Mouse (Mus musculus) liver, embryonic 16.5 days (tissue): ENCODE results near the gene Faf2. TPM values are rescaled to one million over a fixed set of nuclear protein-coding genes. Genes with fewer than 3 reads are reported as not detected.

ENCODE experiments used
- ATAC-seq: fragments of 200-750 bp; cut with Nextera tagmentation; 2 replicates; pipeline ENCODE4 v1.8.0; 2017; ENCODE audit warnings: low read depth, mild to moderate bottlenecking, moderate number of reproducible peaks, moderate library complexity
- H3K27ac ChIP-seq: fragments of 300-500 bp; sonication (generic); 2 replicates; pipeline ENCODE4 v1.5.1; 2014; ENCODE audit warnings: mild to moderate bottlenecking, low read length
- H3K27me3 ChIP-seq: fragments of 300-500 bp; sonication (generic); 2 replicates; pipeline ENCODE4 v1.6.1; 2014; ENCODE audit warnings: low read depth, low read length, mixed read lengths; ENCODE audit not compliant: control insufficient read depth, insufficient read depth
- H3K36me3 ChIP-seq: fragments of 300-500 bp; sonication (generic); 2 replicates; pipeline ENCODE4 v1.6.1; 2014; ENCODE audit warnings: mild to moderate bottlenecking; ENCODE audit not compliant: control insufficient read depth, insufficient read depth
- H3K4me1 ChIP-seq: fragments of 300-500 bp; sonication (generic); 2 replicates; pipeline ENCODE4 v1.6.1; 2014; ENCODE audit warnings: low read depth, low read length, mixed read lengths; ENCODE audit not compliant: control insufficient read depth
- H3K4me2 ChIP-seq: fragments of 300-500 bp; sonication (generic); 2 replicates; pipeline ENCODE4 v1.6.1; 2014; ENCODE audit warnings: low read depth, low read length, mixed read lengths
- H3K4me3 ChIP-seq: fragments of 300-500 bp; sonication (generic); 2 replicates; pipeline ENCODE4 v1.5.1; 2014; ENCODE audit warnings: low read depth, mild to moderate bottlenecking, low read length
- H3K9ac ChIP-seq: fragments of 300-500 bp; sonication (generic); 2 replicates; pipeline ENCODE4 v1.6.1; 2014; ENCODE audit warnings: low read depth, low read length
- H3K9me3 ChIP-seq: fragments of 300-500 bp; sonication (generic); replicated peaks from 2 replicates; pipeline ENCODE4 v1.6.1; 2016; ENCODE audit warnings: low read length; ENCODE audit not compliant: control insufficient read depth
- WGBS: fragments of 180-500 bp; shearing (Covaris S2); extraction: QIAGEN DNeasy Blood & Tissue Kit; methylation state at CpG from one replicate; pipeline ENCODE4 v1.1.7; 2014; ENCODE audit not compliant: insufficient replicate concordance; 5-methylcytosine and 5-hydroxymethylcytosine counted together
- polyA plus RNA-seq: library from polyadenylated mRNA; unstranded; fragments of >200 nt; fragmentation: Nextera tagmentation; extraction: Ambion mirVana; gene quantifications from 2 replicates; pipeline ENCODE4 v1.2.1, GENCODE M21; 2015

Gene Faf2
- polyA plus RNA-seq, 1 experiment from 2014 or later: 29.9 TPM

GRCm38 (mm10) chr13:54660877-54661276, 39.3 kb downstream of the Faf2 start:
- Histone ChIP-seq H3K4me1 (no peaks in the 10 kb centered on the region), H3K36me3 (peaks cover 28% of the 10 kb centered on the region), H3K9me3 (no peaks in the 10 kb centered on the region), H3K27ac (no peak overlapping the region), H3K27me3 (no peaks in the 10 kb centered on the region), H3K4me3 (no peak overlapping the region), H3K4me2 (no peak overlapping the region), H3K9ac (no peak overlapping the region)
- ATAC-seq: no peak
- WGBS: 74% methylated on average over 5 of the region's 5 CpGs

GRCm38 (mm10) chr13:54661358-54661757, 39.8 kb downstream of the Faf2 start:
- WGBS: 85% methylated on average over 12 of the region's 12 CpGs
- Histone ChIP-seq H3K4me1 (no peaks in the 10 kb centered on the region), H3K36me3 (peaks cover 23% of the 10 kb centered on the region), H3K27ac (no peak overlapping the region), H3K4me3 (no peak overlapping the region), H3K9me3 (no peaks in the 10 kb centered on the region), H3K4me2 (no peak overlapping the region), H3K27me3 (no peaks in the 10 kb centered on the region), H3K9ac (no peak overlapping the region)
- ATAC-seq: no peak

GRCm38 (mm10) chr13:54663999-54664398, 42.4 kb downstream of the Faf2 start:
- no peak for ATAC-seq
- no peaks in the 10 kb centered on the region for H3K27me3 ChIP-seq
- H3K4me1 ChIP-seq: no peaks in the 10 kb centered on the region
- no peak overlapping the region for H3K27ac ChIP-seq
- peaks cover 7% of the 10 kb centered on the region for H3K36me3 ChIP-seq
- no peaks in the 10 kb centered on the region for H3K9me3 ChIP-seq
- WGBS: 77% methylated on average over 4 of the region's 4 CpGs
- H3K9ac ChIP-seq: no peak overlapping the region
- no peak overlapping the region for H3K4me3 ChIP-seq
- H3K4me2 ChIP-seq: no peak overlapping the region

- no peaks in the 10 kb centered on the region for H3K4me1 ChIP-seq
- H3K9me3 ChIP-seq: no peaks in the 10 kb centered on the region
- peaks cover 7% of the 10 kb centered on the region for H3K36me3 ChIP-seq
- H3K27ac ChIP-seq: no peak overlapping the region
- no peak overlapping the region for H3K4me3 ChIP-seq
- WGBS: 78% methylated on average over 1 of the region's 1 CpGs
- H3K27me3 ChIP-seq: no peaks in the 10 kb centered on the region
- no peak for ATAC-seq
- H3K9ac ChIP-seq: no peak overlapping the region
- no peak overlapping the region for H3K4me2 ChIP-seq
Observed at GRCm38 (mm10) chr13:54664509-54664908, 42.9 kb downstream of the Faf2 start.

GRCm38 (mm10) chr13:54665062-54665461, 43.5 kb downstream of the Faf2 start:
- Histone ChIP-seq H3K27ac (no peak overlapping the region), H3K9ac (no peak overlapping the region), H3K4me3 (no peak overlapping the region), H3K9me3 (no peaks in the 10 kb centered on the region), H3K36me3 (peaks cover 7% of the 10 kb centered on the region), H3K4me1 (no peaks in the 10 kb centered on the region), H3K4me2 (no peak overlapping the region), H3K27me3 (no peaks in the 10 kb centered on the region)
- ATAC-seq: no peak
- 76% methylated on average over 7 of the region's 7 CpGs for WGBS

DNA sequence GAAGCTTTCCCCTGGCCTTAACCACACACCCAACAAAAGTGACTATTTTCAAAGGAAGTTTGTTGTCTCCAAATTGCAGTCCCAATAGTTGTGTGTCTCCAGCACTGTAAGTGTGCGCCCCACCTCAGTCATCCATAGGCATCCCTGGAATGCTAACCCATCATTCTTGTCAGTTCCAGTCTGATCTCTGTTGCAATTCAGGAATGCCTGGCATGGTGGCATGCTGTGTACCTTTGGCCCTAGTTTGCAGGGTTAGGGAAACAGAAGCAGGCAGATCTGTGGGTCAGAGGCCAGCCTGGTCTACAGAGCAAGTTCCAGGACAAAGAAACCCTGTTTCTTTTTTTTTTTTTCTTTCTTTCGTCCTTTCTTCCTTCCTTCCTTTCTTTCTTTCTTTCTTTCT, 48.9 kb downstream of the Faf2 start:
- Histone ChIP-seq H3K27me3 (no peaks in the 10 kb centered on the region), H3K36me3 (no peaks in the 10 kb centered on the region), H3K4me3 (no peak overlapping the region), H3K9me3 (no peaks in the 10 kb centered on the region), H3K9ac (no peak overlapping the region), H3K27ac (no peak overlapping the region), H3K4me2 (no peak overlapping the region), H3K4me1 (no peaks in the 10 kb centered on the region)
- no peak for ATAC-seq
- WGBS: 69% methylated on average over 2 of the region's 2 CpGs

DNA sequence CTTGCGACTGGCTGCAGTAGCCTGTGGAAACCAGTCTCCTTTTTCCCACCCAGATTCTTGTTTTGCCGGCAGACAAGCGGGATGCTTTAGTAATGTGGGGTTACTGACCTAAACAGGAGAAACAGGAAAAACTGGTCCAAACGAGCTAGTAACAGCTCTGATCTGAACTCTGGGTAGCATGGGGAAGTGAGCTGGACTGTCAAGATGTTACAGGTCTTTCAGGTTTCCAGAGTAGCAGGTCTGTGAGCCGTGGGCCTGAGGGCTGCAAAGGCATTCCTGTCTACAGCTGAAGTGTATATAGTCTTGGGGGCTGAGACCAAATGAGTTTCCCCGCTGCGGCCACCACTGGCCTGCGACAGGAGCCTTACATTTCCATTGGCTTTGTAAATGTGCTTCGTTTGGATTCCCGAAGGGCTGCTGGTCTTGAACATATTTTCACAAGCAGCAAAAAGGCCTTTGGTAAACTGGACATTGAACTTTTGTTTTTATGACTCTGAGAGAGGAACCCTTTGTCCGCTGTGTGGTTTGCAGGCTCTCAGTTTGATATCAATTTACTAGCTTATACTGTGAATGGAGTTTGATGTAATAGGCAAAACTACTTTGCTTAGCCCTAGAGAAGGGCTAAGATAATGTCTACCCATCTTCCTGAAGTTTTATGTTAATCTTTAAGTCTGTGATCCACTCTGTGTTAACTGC, 54.5 kb downstream of the Faf2 start:
- no peak overlapping the region for H3K4me2 ChIP-seq
- WGBS: 58% methylated on average over 11 of the region's 11 CpGs
- H3K27me3 ChIP-seq: no peaks in the 10 kb centered on the region
- peaks cover 13% of the 10 kb centered on the region for H3K4me1 ChIP-seq
- no peak overlapping the region for H3K4me3 ChIP-seq
- peaks cover 10% of the 10 kb centered on the region for H3K36me3 ChIP-seq
- H3K9ac ChIP-seq: no peak overlapping the region
- H3K9me3 ChIP-seq: no peaks in the 10 kb centered on the region
- no peak for ATAC-seq
- no peak overlapping the region for H3K27ac ChIP-seq

DNA sequence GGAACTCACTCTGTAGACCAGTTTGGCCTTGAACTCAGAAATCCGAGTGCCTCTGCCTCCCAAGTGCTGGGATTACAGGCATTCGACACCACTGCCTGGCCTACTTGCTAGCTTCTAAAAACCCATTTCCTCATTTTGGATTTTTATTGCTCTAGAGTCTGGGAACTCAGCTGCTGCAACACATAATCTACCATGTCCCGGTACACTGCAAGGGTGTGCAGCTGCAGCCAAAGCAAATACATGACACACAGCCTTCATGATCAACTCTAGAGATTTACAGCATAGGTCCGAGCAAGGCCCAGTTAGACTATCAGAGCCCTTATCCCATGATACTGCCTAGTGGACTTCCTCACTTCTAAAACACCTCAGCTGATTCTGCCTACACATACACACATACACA, 56.7 kb downstream of the Faf2 start:
- Histone ChIP-seq H3K27me3 (no peaks in the 10 kb centered on the region), H3K9ac (no peak overlapping the region), H3K4me3 (no peak overlapping the region), H3K27ac (no peak overlapping the region), H3K4me1 (peaks cover 22% of the 10 kb centered on the region), H3K4me2 (no peak overlapping the region), H3K9me3 (no peaks in the 10 kb centered on the region), H3K36me3 (peaks cover 30% of the 10 kb centered on the region)
- ATAC-seq: no peak
- 81% methylated on average over 4 of the region's 4 CpGs for WGBS

DNA sequence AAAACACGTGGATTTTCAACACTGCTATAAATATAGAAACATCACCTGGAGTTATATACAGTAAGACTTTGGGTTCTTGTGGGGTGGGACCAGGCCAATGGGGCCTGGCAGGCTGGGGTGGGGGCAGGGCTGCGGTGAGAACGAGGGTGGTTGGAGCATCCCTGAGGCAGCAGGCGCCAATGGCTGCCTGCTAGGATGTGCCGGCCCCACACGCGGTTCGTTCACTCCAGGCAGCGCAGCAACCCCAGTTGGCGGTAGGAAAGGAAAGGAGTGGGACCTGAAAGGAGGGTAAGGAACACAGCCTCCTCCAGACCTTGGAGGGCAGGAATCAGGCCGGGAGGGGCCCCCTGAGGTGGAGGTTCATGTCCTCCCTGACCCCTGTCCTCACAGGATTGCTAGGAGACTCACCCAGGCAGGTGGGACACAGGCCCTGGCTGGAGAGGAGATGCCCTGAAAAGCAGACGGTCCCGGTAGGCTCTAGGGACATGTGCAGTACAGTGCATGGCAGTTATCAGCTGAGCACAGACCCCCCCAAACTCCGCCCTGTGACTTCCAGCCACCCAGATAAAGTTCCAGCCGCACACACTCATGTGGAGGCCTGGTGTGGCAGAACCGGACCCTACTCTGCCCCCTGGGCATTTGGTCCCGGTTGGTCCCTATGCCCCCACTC, 58.7 kb downstream of the Faf2 start:
- peak overlapping the region; percentile 50 for H3K4me3 ChIP-seq
- peak overlapping the region; percentile 62 for H3K4me2 ChIP-seq
- peaks cover 35% of the 10 kb centered on the region for H3K36me3 ChIP-seq
- ATAC-seq: peak; percentile 97
- H3K4me1 ChIP-seq: peaks cover 36% of the 10 kb centered on the region
- H3K27ac ChIP-seq: peak overlapping the region; percentile 91
- WGBS: 58% methylated on average over 17 of the region's 17 CpGs
- peak overlapping the region; percentile 61 for H3K9ac ChIP-seq
- H3K9me3 ChIP-seq: no peaks in the 10 kb centered on the region
- no peaks in the 10 kb centered on the region for H3K27me3 ChIP-seq
